Mouse (Mus musculus) MEL (cell line): ENCODE data around the gene Ldlrap1. TPM values are rescaled to one million over a fixed set of nuclear protein-coding genes. Genes with fewer than 3 reads are reported as not detected.

Experiments used
- DNase-seq: peaks from one replicate; pipeline ENCODE4 v3.0.0; 2011; ENCODE audit warnings: low read depth, low spot score
- H3K27ac ChIP-seq: 2 replicates; pipeline ENCODE4 v1.5.1; 2012; ENCODE audit warnings: low read depth, mild to moderate bottlenecking, control low read depth, low read length, moderate library complexity; ENCODE audit not compliant: control insufficient read depth
- H3K27me3 ChIP-seq, 2 experiments: fragments of 150-350 bp in 1 of 2; sonication (generic) in 1 of 2; 2 replicates each; pipeline ENCODE4 v1.6.1; 2012; ENCODE audit warnings: low read length in 2 of 2, mild to moderate bottlenecking in 2 of 2, improper control_type of control experiment in 1 of 2, moderate library complexity in 1 of 2; ENCODE audit not compliant: insufficient read depth in 2 of 2, control insufficient read depth in 1 of 2
- H3K36me3 ChIP-seq, 2 experiments: 2 replicates each; pipeline ENCODE4 v1.6.1; 2012 to 2014; ENCODE audit warnings: low read length in 2 of 2, improper control_type of control experiment in 1 of 2, inconsistent platforms in 1 of 2, mild to moderate bottlenecking in 1 of 2; ENCODE audit not compliant: insufficient read depth in 2 of 2, control insufficient read depth in 1 of 2
- H3K4me1 ChIP-seq, 2 experiments: fragments of 150-350 bp in 1 of 2; sonication (generic) in 1 of 2; 2 replicates each; pipeline ENCODE4 v1.6.1; 2012; ENCODE audit warnings: low read length in 2 of 2, improper control_type of control experiment in 1 of 2, mild to moderate bottlenecking in 1 of 2; ENCODE audit not compliant: insufficient read depth in 2 of 2, control insufficient read depth in 1 of 2
- H3K4me3 ChIP-seq, 2 experiments: fragments of 150-350 bp in 1 of 2; sonication (generic) in 1 of 2; 2 replicates each; pipeline ENCODE4 v1.5.1; 2012; ENCODE audit warnings: low read depth in 2 of 2, low read length in 2 of 2, mild to moderate bottlenecking in 2 of 2, moderate library complexity in 2 of 2, control low read depth in 1 of 2, improper control_type of control experiment in 1 of 2; ENCODE audit not compliant: control insufficient read depth in 1 of 2, insufficient read depth in 1 of 2
- H3K79me2 ChIP-seq: 2 replicates; pipeline ENCODE4 v1.6.1; 2012; ENCODE audit warnings: mild to moderate bottlenecking, low read length, moderate library complexity; ENCODE audit not compliant: control insufficient read depth, poor library complexity, insufficient read depth
- H3K9ac ChIP-seq: 2 replicates; pipeline ENCODE4 v1.6.1; 2012; ENCODE audit warnings: low read depth, mild to moderate bottlenecking, control low read depth, low read length, moderate library complexity; ENCODE audit not compliant: control insufficient read depth, poor library complexity, severe bottlenecking
- H3K9me3 ChIP-seq: fragments of 150-350 bp; sonication (generic); replicated peaks from 2 replicates; pipeline ENCODE4 v1.6.1; 2012; ENCODE audit warnings: mild to moderate bottlenecking, low read length, improper control_type of control experiment, moderate library complexity; ENCODE audit not compliant: insufficient read depth
- BHLHE40 ChIP-seq: IDR thresholded peaks from 2 replicates; pipeline ENCODE4 v1.6.1; 2012; ENCODE audit warnings: low read depth, mild to moderate bottlenecking, inconsistent platforms, low read length, improper control_type of control experiment, borderline replicate concordance
- CHD1 ChIP-seq: IDR thresholded peaks from 2 replicates; pipeline ENCODE4 v1.6.1; 2012; ENCODE audit warnings: low read depth, mild to moderate bottlenecking, inconsistent platforms, low read length, improper control_type of control experiment
- CHD2 ChIP-seq: IDR thresholded peaks from 2 replicates; pipeline ENCODE4 v1.6.1; 2011; ENCODE audit warnings: low read length, improper control_type of control experiment
- ELF1 ChIP-seq: IDR thresholded peaks from 2 replicates; pipeline ENCODE4 v1.6.1; 2014; ENCODE audit warnings: low read depth, mild to moderate bottlenecking, inconsistent platforms, low read length, improper control_type of control experiment, moderate library complexity
- EP300 ChIP-seq, 2 experiments: IDR thresholded peaks; 2 replicates each; pipeline ENCODE4 v1.6.1; 2011; ENCODE audit warnings: improper control_type of control experiment in 2 of 2, low read length in 2 of 2, low read depth in 1 of 2, mild to moderate bottlenecking in 1 of 2
- JUND ChIP-seq: IDR thresholded peaks from 2 replicates; pipeline ENCODE4 v1.6.1; 2011; ENCODE audit warnings: low read depth, mild to moderate bottlenecking, improper control_type of control experiment, low read length
- MAZ ChIP-seq: IDR thresholded peaks from 2 replicates; pipeline ENCODE4 v1.6.1; 2012; ENCODE audit warnings: low read depth, mild to moderate bottlenecking, inconsistent platforms, low read length, improper control_type of control experiment
- MEF2A ChIP-seq: IDR thresholded peaks from 2 replicates; pipeline ENCODE4 v1.6.1; 2014; ENCODE audit warnings: low read depth, mild to moderate bottlenecking, inconsistent platforms, low read length, improper control_type of control experiment; ENCODE audit not compliant: poor library complexity, insufficient replicate concordance, severe bottlenecking; ENCODE audit errors: extremely low read depth
- MXI1 ChIP-seq: IDR thresholded peaks from 2 replicates; pipeline ENCODE4 v1.6.1; 2011; ENCODE audit warnings: mild to moderate bottlenecking, low read depth, low read length, improper control_type of control experiment
- MYB ChIP-seq: IDR thresholded peaks from 2 replicates; pipeline ENCODE4 v1.6.1; 2011; ENCODE audit warnings: mild to moderate bottlenecking, low read depth, low read length, improper control_type of control experiment
- NRF1 ChIP-seq: IDR thresholded peaks from 2 replicates; pipeline ENCODE4 v1.6.1; 2014; ENCODE audit warnings: low read depth, mild to moderate bottlenecking, inconsistent platforms, low read length, improper control_type of control experiment, moderate library complexity; ENCODE audit not compliant: poor library complexity, insufficient read depth, severe bottlenecking
- POLR2A ChIP-seq, 2 experiments: IDR thresholded peaks; 2 replicates each; pipeline ENCODE4 v1.6.1; 2011 to 2012; ENCODE audit warnings: low read length in 2 of 2, mild to moderate bottlenecking in 2 of 2, control low read depth in 1 of 2, improper control_type of control experiment in 1 of 2, low read depth in 1 of 2, moderate library complexity in 1 of 2; ENCODE audit not compliant: control insufficient read depth in 1 of 2, insufficient read depth in 1 of 2, poor library complexity in 1 of 2
- POLR2AphosphoS5 ChIP-seq: IDR thresholded peaks from 2 replicates; pipeline ENCODE4 v1.6.1; 2012; ENCODE audit warnings: low read depth, borderline replicate concordance, mild to moderate bottlenecking, inconsistent platforms, low read length, moderate library complexity, mixed read lengths
- RCOR1 ChIP-seq: IDR thresholded peaks from 2 replicates; pipeline ENCODE4 v1.6.1; 2012; ENCODE audit warnings: low read depth, mild to moderate bottlenecking, inconsistent platforms, low read length, improper control_type of control experiment
- SIN3A ChIP-seq: IDR thresholded peaks from 2 replicates; pipeline ENCODE4 v1.6.1; 2012; ENCODE audit warnings: low read length, improper control_type of control experiment, inconsistent platforms
- TAL1 ChIP-seq: IDR thresholded peaks from 2 replicates; pipeline ENCODE4 v1.6.1; 2012; ENCODE audit warnings: mild to moderate bottlenecking, inconsistent platforms, low read length, moderate library complexity, mixed read lengths
- TBP ChIP-seq: IDR thresholded peaks from 2 replicates; pipeline ENCODE4 v1.8.0; 2011; ENCODE audit warnings: low read depth, low read length, improper control_type of control experiment
- TCF12 ChIP-seq: IDR thresholded peaks from 2 replicates; pipeline ENCODE4 v1.6.1; 2014; ENCODE audit warnings: low read depth, mild to moderate bottlenecking, inconsistent platforms, low read length, improper control_type of control experiment, moderate library complexity
- USF1 ChIP-seq: IDR thresholded peaks from 2 replicates; pipeline ENCODE4 v1.6.1; 2014; ENCODE audit warnings: low read depth, mild to moderate bottlenecking, inconsistent platforms, low read length, improper control_type of control experiment, moderate library complexity
- USF2 ChIP-seq, 2 experiments: IDR thresholded peaks; 2 replicates each; pipeline ENCODE4 v1.6.1; 2011 to 2012; ENCODE audit warnings: improper control_type of control experiment in 2 of 2, low read length in 2 of 2, borderline replicate concordance in 1 of 2, inconsistent platforms in 1 of 2, low read depth in 1 of 2, mild to moderate bottlenecking in 1 of 2; ENCODE audit not compliant: insufficient read depth in 1 of 2
- ZC3H11A ChIP-seq: IDR thresholded peaks from 2 replicates; pipeline ENCODE4 v1.6.1; 2012; ENCODE audit warnings: low read depth, mild to moderate bottlenecking, inconsistent platforms, low read length, improper control_type of control experiment
- ZNF384 ChIP-seq: IDR thresholded peaks from 2 replicates; pipeline ENCODE4 v1.6.1; 2012; ENCODE audit warnings: low read depth, mild to moderate bottlenecking, inconsistent platforms, low read length, improper control_type of control experiment
- polyA plus RNA-seq, 2 experiments: library from polyadenylated mRNA; stranded (reverse) in 1 of 2; unstranded in 1 of 2; fragments of >175 nt in 1 of 2; fragments of >200 nt in 1 of 2; gene quantifications; 2 replicates each; pipeline versions ENCODE4 v1.2.1 to v1.2.4; 2012; ENCODE audit warnings: low replicate concordance in 2 of 2, low read depth in 1 of 2; ENCODE audit not compliant: insufficient read length in 2 of 2, insufficient read depth in 1 of 2, missing spikeins in 1 of 2
- total RNA-seq: library from RNA; depleted of rRNA; stranded (reverse); fragments of 300-350 nt; gene quantifications from 2 replicates; pipeline ENCODE4 v1.2.3, GENCODE M21; 2012

Gene Ldlrap1
- total and polyA plus RNA-seq, 3 experiments: 23.7 to 24.8 TPM; not detected in 1

DNA sequence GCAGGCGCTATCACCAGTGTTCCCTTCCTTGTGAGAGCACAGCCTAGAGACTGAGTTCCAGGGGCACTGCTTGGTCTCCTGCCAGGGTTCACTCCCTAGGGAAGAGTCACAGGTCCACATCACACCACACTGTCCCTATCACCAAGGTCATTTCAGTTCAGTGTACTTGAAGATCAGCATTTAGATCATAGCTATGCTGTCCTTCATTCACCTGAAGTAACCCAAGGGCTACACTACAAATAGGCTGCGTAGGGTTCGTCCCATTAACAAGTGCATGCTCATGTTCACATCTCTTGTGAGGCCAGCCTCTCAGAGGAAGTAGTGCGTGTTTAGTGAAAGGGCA is 46.4 kb upstream of the Ldlrap1 start:
- H3K27ac ChIP-seq: no peak overlapping the region
- no peak overlapping the region for H3K9ac ChIP-seq
- H3K27me3 ChIP-seq: no peaks in the 10 kb centered on the region
- no peaks in the 10 kb centered on the region for H3K4me1 ChIP-seq
- no peaks in the 10 kb centered on the region for H3K9me3 ChIP-seq
- H3K79me2 ChIP-seq: no peaks in the 10 kb centered on the region
- no peak for DNase-seq
- H3K4me3 ChIP-seq: no peak overlapping the region
- H3K36me3 ChIP-seq: peaks cover 0 to 18% of the 10 kb centered on the region in 2 experiments; a peak in 2 of 4 replicates
- TF ChIP-seq CHD2 (no peak), JUND (no peak), ZNF384 (no peak), USF1 (no peak), SIN3A (no peak), TAL1 (no peak), CHD1 (no peak), NRF1 (no peak), MEF2A (no peak), BHLHE40 (no peak), MXI1 (no peak), POLR2A (IDR thresholded peaks at IDR 0.05; ENCODE audit: control insufficient read depth in 1 of 2, insufficient read depth in 1 of 2, low read depth in 1 of 2, low read length in 2 of 2, poor library complexity in 1 of 2) (no peak)

DNA sequence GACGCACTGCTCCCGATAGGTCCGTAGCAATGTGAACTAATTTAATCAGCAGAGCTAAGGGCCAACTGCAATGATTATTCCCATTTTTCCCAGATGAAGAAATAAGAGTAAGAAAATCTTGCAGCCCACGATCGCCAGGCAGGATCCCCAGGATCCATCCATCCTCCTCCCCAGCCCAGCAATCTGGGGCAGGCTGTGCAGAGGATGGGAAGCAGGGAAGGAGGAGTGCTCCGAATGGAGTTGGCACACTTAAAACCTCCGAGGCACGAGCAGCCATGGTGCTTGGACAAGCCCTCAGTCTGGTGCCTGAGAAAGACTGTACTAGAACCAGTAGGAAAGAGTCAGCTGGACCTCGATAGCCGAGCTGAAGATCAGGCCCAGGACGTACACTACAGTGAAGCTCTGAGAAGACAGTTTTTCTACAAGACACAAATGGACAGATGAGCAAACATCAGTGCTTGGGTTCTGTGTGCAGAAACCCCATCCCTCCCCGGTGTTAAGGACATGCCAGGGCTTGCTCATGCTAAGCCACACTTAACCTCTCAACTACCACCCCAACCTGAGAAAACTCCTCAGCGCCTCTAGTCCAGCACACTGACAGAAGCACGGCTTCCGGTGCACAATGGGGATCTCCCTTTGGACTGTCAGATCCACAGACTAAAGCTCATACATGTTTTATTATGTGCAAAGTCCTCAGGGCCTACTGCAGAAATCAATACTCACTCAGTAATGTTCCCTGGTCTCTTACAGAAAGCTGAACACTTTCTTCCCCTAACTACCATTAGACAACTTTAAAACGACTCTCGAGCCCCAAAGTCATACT is 45.8 kb upstream of the Ldlrap1 start:
- peaks cover 0 to 18% of the 10 kb centered on the region in 2 experiments; a peak in 2 of 4 replicates for H3K36me3 ChIP-seq
- H3K27ac ChIP-seq: no peak overlapping the region
- H3K9ac ChIP-seq: no peak overlapping the region
- no peaks in the 10 kb centered on the region for H3K4me1 ChIP-seq
- no peak for DNase-seq
- TF ChIP-seq TBP (no peak), EP300 (IDR thresholded peaks at IDR 0.05; ENCODE audit: low read depth in 1 of 2, low read length in 2 of 2) (no peak), POLR2AphosphoS5 (no peak), MYB (no peak), USF1 (no peak), RCOR1 (no peak), ZC3H11A (no peak), NRF1 (no peak), CHD1 (no peak), MAZ (no peak), JUND (no peak), ELF1 (no peak), TCF12 (no peak), USF2 (IDR thresholded peaks at IDR 0.05; ENCODE audit: borderline replicate concordance in 1 of 2, insufficient read depth in 1 of 2, low read depth in 1 of 2, low read length in 2 of 2) (no peak)
- no peaks in the 10 kb centered on the region for H3K9me3 ChIP-seq
- H3K27me3 ChIP-seq: no peaks in the 10 kb centered on the region
- H3K4me3 ChIP-seq: no peak overlapping the region
- no peaks in the 10 kb centered on the region for H3K79me2 ChIP-seq
